Mouse (Mus musculus): Measurements from ENCODE around the gene Tuba8.

- no peak for TF ChIP-seq CTCF (IDR thresholded peaks at IDR 0.05; ENCODE audit: borderline replicate concordance, insufficient read depth, low read length)
- no peak for TF ChIP-seq POLR2A (IDR thresholded peaks at IDR 0.05; ENCODE audit: low read depth, low read length)
Observed at GRCm38 (mm10) chr6:121166098-121166552, 44.4 kb upstream of the Tuba8 start.
